In the genomic region with DNA sequence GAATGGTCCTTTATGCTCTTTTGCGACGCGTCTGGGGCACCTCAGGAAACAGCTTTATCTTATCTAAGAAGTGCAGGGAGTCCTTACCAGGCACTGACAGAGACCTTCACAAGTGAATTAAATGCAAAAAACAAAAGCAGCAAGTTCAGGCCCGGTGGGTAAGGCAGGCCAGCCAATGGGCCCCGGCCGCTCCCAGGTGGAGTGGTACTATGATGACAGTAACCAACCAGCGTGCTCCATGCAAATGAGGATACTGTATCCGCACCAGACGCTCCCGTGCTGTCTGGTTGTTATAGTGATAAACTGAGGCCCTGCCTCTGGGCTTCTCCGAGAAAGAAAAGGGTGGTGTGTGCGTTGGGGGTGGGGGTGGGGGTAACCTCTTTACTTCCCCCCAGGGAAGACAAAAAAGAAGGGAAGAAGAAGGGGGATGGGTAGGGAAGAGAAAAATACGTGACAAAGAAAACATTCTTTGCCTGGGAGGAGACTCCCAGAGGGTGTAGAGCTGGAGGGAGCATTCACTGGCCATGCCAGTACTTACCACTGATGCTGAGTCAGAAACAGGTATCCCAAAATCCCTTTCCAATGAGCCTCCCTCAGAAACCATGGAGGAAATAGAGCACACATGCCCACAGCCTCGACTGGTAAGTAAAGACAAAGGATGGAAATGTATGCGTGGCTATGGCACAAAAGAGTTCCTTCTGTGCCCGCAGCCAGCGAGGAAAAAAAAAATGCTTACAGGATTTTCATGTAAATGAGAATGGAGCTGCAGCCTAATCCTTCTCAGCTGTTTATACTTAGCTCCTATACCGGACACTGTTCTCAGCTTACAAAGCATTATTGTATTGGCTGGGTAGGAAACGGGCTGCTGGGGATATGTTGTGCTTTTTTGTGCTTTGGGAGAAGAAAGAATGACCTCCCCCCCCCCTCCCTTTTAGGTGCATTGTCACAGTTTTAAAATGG, we compare ENCODE assay signal across 8 mouse cellular contexts. TPM values are rescaled to one million over a fixed set of nuclear protein-coding genes. Genes with fewer than 3 reads are reported as not detected.
DNase-seq lines count a peak whose midpoint lies in the region; ATAC-seq and TF ChIP-seq lines count a peak whose summit lies in the region.

No protein-coding gene starts in this region.

- peak overlapping the region; percentile 40 for H3K9ac ChIP-seq in limb, embryonic 11.5 days (ENCODE audit: low read length)
- H3K9ac ChIP-seq in midbrain, embryonic 13.5 days (replicated peaks): peak overlapping the region; percentile 60

- peak overlapping the region; percentile 40 for H3K4me2 ChIP-seq in limb, embryonic 11.5 days (ENCODE audit: low read depth, severe bottlenecking)
- H3K4me2 ChIP-seq in midbrain, embryonic 13.5 days (replicated peaks): peak overlapping the region; percentile 51

- H3K9me3 ChIP-seq in limb, embryonic 11.5 days (ENCODE audit: control insufficient read depth, low read length): no peaks in the 10 kb centered on the region
- no peaks in the 10 kb centered on the region for H3K9me3 ChIP-seq in midbrain, embryonic 13.5 days

- TF ChIP-seq POLR2A in cortical plate, adult 2 months (IDR thresholded peaks at IDR 0.05; ENCODE audit: extremely low read depth, insufficient read depth, low read length): peak; percentile 23; the same call in 1 of the 2 replicates
- no peak for TF ChIP-seq POLR2A in small intestine, adult 2 months (IDR thresholded peaks at IDR 0.05; ENCODE audit: low read depth, low read length)

- H3K4me1 ChIP-seq in cortical plate, adult 2 months (ENCODE audit: control insufficient read depth, insufficient read depth, low read length): 0 out of 2 replicates have a peak, but pooled peaks cover 2% of the 10 kb centered on the region
- no peaks in the 10 kb centered on the region for H3K4me1 ChIP-seq in limb, embryonic 11.5 days (ENCODE audit: control insufficient read depth, insufficient read depth, low read length)
- peaks cover 13% of the 10 kb centered on the region; the same call in 1 of the 2 replicates for H3K4me1 ChIP-seq in midbrain, embryonic 13.5 days (replicated peaks)
- H3K4me1 ChIP-seq in small intestine, adult 2 months (ENCODE audit: control insufficient read depth, insufficient read depth, insufficient read length, low read length): no peaks in the 10 kb centered on the region; the same call in 1 of the 2 replicates

- peak; percentile 97 for ATAC-seq in limb, embryonic 11.5 days (ENCODE audit: insufficient number of reproducible peaks, low FRiP score, low TSS enrichment, low read depth)
- peak; percentile 99 for ATAC-seq in midbrain, embryonic 13.5 days

- no peak for TF ChIP-seq CTCF in cortical plate, adult 2 months (IDR thresholded peaks at IDR 0.05; ENCODE audit: extremely low read depth, insufficient read depth, low read length)
- no peak for TF ChIP-seq CTCF in small intestine, adult 2 months (IDR thresholded peaks at IDR 0.05; ENCODE audit: extremely low read depth, insufficient read length, insufficient replicate concordance, low read depth, low read length)

- intact Hi-C loops in gastrocnemius, postnatal 14 days (cut with DNase I; ENCODE audit: low total_unique reads): no loop called here

- no peaks in the 10 kb centered on the region for H3K36me3 ChIP-seq in limb, embryonic 11.5 days (ENCODE audit: control insufficient read depth, insufficient read depth, low read length)
- H3K36me3 ChIP-seq in midbrain, embryonic 13.5 days: no peaks in the 10 kb centered on the region
- no peaks in the 10 kb centered on the region for H3K36me3 ChIP-seq in small intestine, adult 2 months (ENCODE audit: control insufficient read depth, insufficient read depth, low read length)

- 17% methylated on average over 19 of the region's 19 CpGs for WGBS in limb, embryonic 11.5 days
- 20% methylated on average over 19 of the region's 19 CpGs for WGBS in midbrain, embryonic 13.5 days
- WGBS in small intestine, adult 2 months: 10% methylated on average over 19 of the region's 19 CpGs

- peak; percentile 24 for DNase-seq in urinary bladder, postnatal 14 days (ENCODE audit: low spot score)
- DNase-seq in urinary bladder, postnatal 10 days (ENCODE audit: low spot score): no peak
- DNase-seq in gastrocnemius, postnatal 14 days: peak; percentile 32
- DNase-seq in kidney, adult 18-20 months: peak; percentile 2
- peak; percentile 68 for DNase-seq in limb, embryonic 11.5 days (ENCODE audit: low spot score)

- 0 out of 2 replicates have a peak, but pooled peaks cover 2% of the 10 kb centered on the region for H3K27me3 ChIP-seq in limb, embryonic 11.5 days (ENCODE audit: control insufficient read depth, insufficient read depth, low read length)
- H3K27me3 ChIP-seq in midbrain, embryonic 13.5 days: no peaks in the 10 kb centered on the region
- no peaks in the 10 kb centered on the region for H3K27me3 ChIP-seq in small intestine, adult 2 months (ENCODE audit: control insufficient read depth, insufficient read depth, low read length)

- H3K4me3 ChIP-seq in cortical plate, adult 2 months (ENCODE audit: insufficient read depth, low read length): peak overlapping the region; percentile 50
- peak overlapping the region; percentile 27 for H3K4me3 ChIP-seq in limb, embryonic 11.5 days (ENCODE audit: low read depth, low read length)
- peak overlapping the region; percentile 42 for H3K4me3 ChIP-seq in midbrain, embryonic 13.5 days (replicated peaks)
- H3K4me3 ChIP-seq in small intestine, adult 2 months (ENCODE audit: low read depth, low read length): peak overlapping the region; percentile 10; the same call in 1 of the 2 replicates

- peak overlapping the region; percentile 74 for H3K27ac ChIP-seq in cortical plate, adult 2 months (ENCODE audit: insufficient read depth, low read length)
- peak overlapping the region; percentile 85 for H3K27ac ChIP-seq in limb, embryonic 11.5 days (replicated peaks; ENCODE audit: low read depth, low read length)
- peak overlapping the region; percentile 92 for H3K27ac ChIP-seq in midbrain, embryonic 13.5 days
- no peak overlapping the region for H3K27ac ChIP-seq in small intestine, adult 2 months (ENCODE audit: insufficient read depth, low read depth, low read length)

RNA-seq across cellular contexts. Expression of a gene that starts 20.5 kb away (rescaled TPM):
- 21.6 and 22.3 TPM in 2 replicates for polyA plus RNA-seq in cortical plate, adult 2 months (2012; rRNA removed)
- total RNA-seq in gastrocnemius, postnatal 14 days (2021): under 1 TPM; 0.90 to 0.91 TPM
- 3.7 and 4.0 TPM in 2 replicates for polyA plus RNA-seq in limb, embryonic 11.5 days (2014; fragmentation: Nextera tagmentation; extraction: Ambion mirVana)
- polyA plus RNA-seq in midbrain, embryonic 13.5 days (2015; fragmentation: Nextera tagmentation; extraction: Ambion mirVana): 22.6 and 23.1 TPM in 2 replicates
- polyA plus RNA-seq in small intestine, adult 2 months (2012; rRNA removed): 0.05 and 0.13 TPM in 2 replicates

RNA-seq across cellular contexts. Expression of a gene that starts 43.2 kb away (rescaled TPM):
- 1.7 and 1.8 TPM in 2 replicates for polyA plus RNA-seq in cortical plate, adult 2 months (2012; rRNA removed)
- total RNA-seq in gastrocnemius, postnatal 14 days (2021): 1 to 10 TPM; 3.7 to 4.3 TPM
- polyA plus RNA-seq in limb, embryonic 11.5 days (2014; fragmentation: Nextera tagmentation; extraction: Ambion mirVana): 26.2 and 34.5 TPM in 2 replicates
- polyA plus RNA-seq in midbrain, embryonic 13.5 days (2015; fragmentation: Nextera tagmentation; extraction: Ambion mirVana): 8.3 and 8.4 TPM in 2 replicates
- polyA plus RNA-seq in small intestine, adult 2 months (2012; rRNA removed): 0.15 and 0.20 TPM in 2 replicates
